Mouse (Mus musculus): ENCODE data around the gene Tbxa2r. TPM values are rescaled to one million over a fixed set of nuclear protein-coding genes. Genes with fewer than 3 reads are reported as not detected.

Tbxa2r gene
- total and polyA plus RNA-seq, 2 experiments from 2014 or later: 2.6 to 4.3 TPM

DNA sequence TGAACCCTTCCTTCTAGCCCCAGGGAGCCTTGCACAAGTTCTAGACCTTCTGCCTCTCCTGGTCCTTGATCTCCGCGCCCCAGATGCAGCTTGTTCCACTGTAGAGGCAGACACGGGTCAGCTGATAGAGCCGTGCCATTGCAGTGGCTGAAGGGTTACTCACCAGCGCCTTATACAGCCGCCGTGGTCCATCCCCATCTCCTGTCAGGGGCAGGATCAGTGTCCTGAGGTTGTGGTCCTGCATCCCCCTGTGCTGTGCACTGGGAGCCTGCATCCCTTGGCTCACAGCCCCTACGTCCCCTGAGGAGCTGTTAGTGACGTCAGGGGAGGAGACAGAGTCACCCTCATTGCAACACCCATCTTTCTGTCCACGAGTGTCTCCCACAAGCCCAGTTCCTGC, 25.3 kb upstream of the Tbxa2r start:
- TF ChIP-seq CTCF (IDR thresholded peaks at IDR 0.05; ENCODE audit: low read depth): no peak
- peaks cover 4% of the 10 kb centered on the region; the same call in 1 of the 2 replicates for H3K4me1 ChIP-seq (ENCODE audit: insufficient read depth, low read length)
- peaks cover 25% of the 10 kb centered on the region for H3K36me3 ChIP-seq (ENCODE audit: insufficient read depth, low read length)
- ATAC-seq (no peak), DNase-seq (ENCODE audit: low spot score) (no peak)
- H3K27me3 ChIP-seq (ENCODE audit: insufficient read depth, low read length): no peaks in the 10 kb centered on the region
- no peak overlapping the region for H3K9ac ChIP-seq (replicated peaks; ENCODE audit: low read length)
- no peak overlapping the region for H3K27ac ChIP-seq
- no peak overlapping the region for H3K4me2 ChIP-seq (ENCODE audit: low read depth, low read length)
- WGBS: 80% methylated on average over 10 of the region's 10 CpGs
- no peak overlapping the region for H3K4me3 ChIP-seq (ENCODE audit: low read length)
- H3K9me3 ChIP-seq (ENCODE audit: low read length): no peaks in the 10 kb centered on the region

DNA sequence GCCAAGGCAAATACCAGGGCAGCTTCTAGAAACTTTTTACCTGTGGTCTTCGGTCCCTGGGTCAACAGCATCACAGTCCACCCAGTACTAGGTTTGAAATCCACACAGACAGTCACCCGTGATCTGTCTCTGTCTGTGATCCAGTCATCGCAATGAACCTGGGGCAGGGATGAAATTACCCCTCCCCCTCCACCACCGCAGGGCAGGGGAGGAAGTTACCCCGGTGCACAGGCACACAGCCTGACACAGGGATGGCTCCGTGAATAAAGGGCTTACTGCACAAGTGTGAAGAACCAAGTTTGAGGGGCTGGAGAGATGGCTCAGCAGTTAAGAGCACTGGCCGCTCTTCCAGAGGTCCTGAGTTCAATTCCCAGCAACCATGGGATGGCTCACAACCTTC, 24.8 kb upstream of the Tbxa2r start:
- H3K27me3 ChIP-seq (ENCODE audit: insufficient read depth, low read length): no peaks in the 10 kb centered on the region
- ATAC-seq: no peak
- 81% methylated on average over 7 of the region's 7 CpGs for WGBS
- TF ChIP-seq CTCF (IDR thresholded peaks at IDR 0.05; ENCODE audit: low read depth): no peak
- H3K4me3 ChIP-seq (ENCODE audit: low read length): no peak overlapping the region
- no peak overlapping the region for H3K27ac ChIP-seq
- no peak overlapping the region for H3K9ac ChIP-seq (replicated peaks; ENCODE audit: low read length)
- H3K4me2 ChIP-seq (ENCODE audit: low read depth, low read length): no peak overlapping the region
- no peak for DNase-seq (ENCODE audit: low spot score)
- peaks cover 4% of the 10 kb centered on the region; the same call in 1 of the 2 replicates for H3K4me1 ChIP-seq (ENCODE audit: insufficient read depth, low read length)
- peaks cover 28% of the 10 kb centered on the region for H3K36me3 ChIP-seq (ENCODE audit: insufficient read depth, low read length)
- no peaks in the 10 kb centered on the region for H3K9me3 ChIP-seq (ENCODE audit: low read length)

DNA sequence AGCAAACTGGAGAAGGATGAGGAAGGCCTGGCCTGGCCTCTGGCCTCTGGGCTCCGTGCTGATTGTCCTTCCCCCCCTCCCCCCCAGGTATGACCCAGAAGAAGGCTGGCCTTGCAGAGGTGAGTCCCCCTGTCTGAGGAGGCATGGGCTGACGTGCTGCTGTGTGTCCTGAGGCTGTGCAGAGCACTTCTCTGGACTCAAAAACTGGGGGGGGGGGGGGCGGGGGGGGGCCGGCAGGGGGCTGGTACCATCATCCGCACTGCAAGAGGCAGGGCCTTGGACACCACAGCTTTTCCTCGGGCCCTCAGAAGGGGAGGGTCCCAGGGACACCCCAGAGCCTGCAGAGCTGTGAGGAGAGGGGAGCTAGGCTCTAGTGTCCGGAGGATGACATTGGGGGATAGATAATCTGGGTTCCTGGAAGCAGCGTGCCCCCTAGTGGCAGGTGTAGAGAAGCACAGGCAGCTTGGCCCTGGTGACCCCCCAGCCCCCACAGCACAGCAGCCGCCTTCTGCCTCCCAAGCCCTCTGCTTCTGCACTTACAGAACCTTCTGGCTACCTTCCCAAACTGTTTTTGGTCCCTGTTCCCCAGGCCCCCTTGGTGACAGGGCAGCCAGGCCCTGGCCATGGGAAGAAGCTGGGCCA, 23.8 kb upstream of the Tbxa2r start:
- H3K27me3 ChIP-seq (ENCODE audit: insufficient read depth, low read length): no peaks in the 10 kb centered on the region
- no peak overlapping the region for H3K9ac ChIP-seq (replicated peaks; ENCODE audit: low read length)
- H3K27ac ChIP-seq: no peak overlapping the region
- peaks cover 4% of the 10 kb centered on the region; the same call in 1 of the 2 replicates for H3K4me1 ChIP-seq (ENCODE audit: insufficient read depth, low read length)
- peak; percentile 55; the same call in 1 of the 2 replicates for ATAC-seq
- DNase-seq (ENCODE audit: low spot score): peak; percentile 57
- peak; percentile 86 for TF ChIP-seq CTCF (IDR thresholded peaks at IDR 0.05; ENCODE audit: low read depth)
- H3K9me3 ChIP-seq (ENCODE audit: low read length): no peaks in the 10 kb centered on the region
- H3K36me3 ChIP-seq (ENCODE audit: insufficient read depth, low read length): peaks cover 36% of the 10 kb centered on the region
- WGBS: 19% methylated on average over 6 of the region's 9 CpGs
- H3K4me3 ChIP-seq (ENCODE audit: low read length): no peak overlapping the region
- no peak overlapping the region for H3K4me2 ChIP-seq (ENCODE audit: low read depth, low read length)

DNA sequence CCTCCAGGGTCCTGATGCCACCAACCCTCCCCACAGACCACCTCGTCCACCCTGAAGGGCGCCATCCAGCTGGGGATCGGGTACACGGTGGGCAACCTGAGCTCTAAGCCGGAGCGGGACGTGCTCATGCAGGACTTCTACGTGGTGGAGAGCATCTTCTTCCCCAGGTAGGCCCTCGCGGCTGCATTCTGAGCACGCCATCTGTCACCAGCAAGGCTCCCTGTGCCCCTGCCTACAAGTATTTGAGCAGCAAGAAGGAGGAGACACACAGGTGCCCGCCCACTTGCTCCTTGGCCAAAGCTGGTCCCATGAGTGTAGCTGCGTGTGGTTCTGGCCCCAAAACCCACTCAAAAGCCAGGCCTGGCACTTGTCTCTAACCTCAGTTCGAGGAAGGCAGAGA, 22.9 kb upstream of the Tbxa2r start:
- Histone ChIP-seq H3K27ac (no peak overlapping the region), H3K36me3 (ENCODE audit: insufficient read depth, low read length) (peaks cover 46% of the 10 kb centered on the region), H3K4me3 (ENCODE audit: low read length) (no peak overlapping the region), H3K27me3 (ENCODE audit: insufficient read depth, low read length) (no peaks in the 10 kb centered on the region), H3K9ac (replicated peaks; ENCODE audit: low read length) (no peak overlapping the region), H3K4me1 (ENCODE audit: insufficient read depth, low read length) (no peaks in the 10 kb centered on the region), H3K4me2 (ENCODE audit: low read depth, low read length) (no peak overlapping the region), H3K9me3 (ENCODE audit: low read length) (no peaks in the 10 kb centered on the region)
- ATAC-seq: no peak
- TF ChIP-seq CTCF (IDR thresholded peaks at IDR 0.05; ENCODE audit: low read depth): no peak
- 93% methylated on average over 14 of the region's 14 CpGs for WGBS
- no peak for DNase-seq (ENCODE audit: low spot score)

DNA sequence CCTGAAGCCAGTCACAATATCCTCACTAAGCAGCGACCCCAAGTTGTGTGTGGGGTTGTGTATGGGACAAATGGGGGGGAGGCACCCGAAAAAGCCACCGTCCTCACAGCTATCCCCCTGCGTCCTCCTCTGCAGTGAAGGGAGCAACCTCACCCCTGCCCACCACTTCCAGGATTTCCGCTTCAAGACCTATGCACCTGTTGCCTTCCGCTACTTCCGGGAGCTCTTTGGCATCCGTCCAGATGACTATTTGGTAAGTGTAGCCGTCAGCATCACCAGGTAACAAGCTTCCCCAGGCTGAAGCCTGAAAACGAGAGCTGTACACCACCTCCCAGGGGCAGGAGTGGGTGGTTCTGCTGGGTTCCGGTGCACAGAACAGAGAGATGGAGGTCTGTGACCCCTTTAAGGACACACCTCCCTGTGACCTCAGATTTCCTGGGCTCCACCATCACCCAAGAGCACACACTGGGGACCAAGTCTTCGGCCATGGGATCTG, 22.3 kb upstream of the Tbxa2r start:
- ATAC-seq (no peak), DNase-seq (ENCODE audit: low spot score) (no peak)
- H3K36me3 ChIP-seq (ENCODE audit: insufficient read depth, low read length): peaks cover 52% of the 10 kb centered on the region
- no peaks in the 10 kb centered on the region for H3K27me3 ChIP-seq (ENCODE audit: insufficient read depth, low read length)
- H3K4me1 ChIP-seq (ENCODE audit: insufficient read depth, low read length): no peaks in the 10 kb centered on the region
- no peak overlapping the region for H3K4me3 ChIP-seq (ENCODE audit: low read length)
- TF ChIP-seq CTCF (IDR thresholded peaks at IDR 0.05; ENCODE audit: low read depth): no peak
- H3K4me2 ChIP-seq (ENCODE audit: low read depth, low read length): no peak overlapping the region
- no peak overlapping the region for H3K9ac ChIP-seq (replicated peaks; ENCODE audit: low read length)
- WGBS: 92% methylated on average over 12 of the region's 12 CpGs
- no peaks in the 10 kb centered on the region for H3K9me3 ChIP-seq (ENCODE audit: low read length)
- H3K27ac ChIP-seq: no peak overlapping the region

DNA sequence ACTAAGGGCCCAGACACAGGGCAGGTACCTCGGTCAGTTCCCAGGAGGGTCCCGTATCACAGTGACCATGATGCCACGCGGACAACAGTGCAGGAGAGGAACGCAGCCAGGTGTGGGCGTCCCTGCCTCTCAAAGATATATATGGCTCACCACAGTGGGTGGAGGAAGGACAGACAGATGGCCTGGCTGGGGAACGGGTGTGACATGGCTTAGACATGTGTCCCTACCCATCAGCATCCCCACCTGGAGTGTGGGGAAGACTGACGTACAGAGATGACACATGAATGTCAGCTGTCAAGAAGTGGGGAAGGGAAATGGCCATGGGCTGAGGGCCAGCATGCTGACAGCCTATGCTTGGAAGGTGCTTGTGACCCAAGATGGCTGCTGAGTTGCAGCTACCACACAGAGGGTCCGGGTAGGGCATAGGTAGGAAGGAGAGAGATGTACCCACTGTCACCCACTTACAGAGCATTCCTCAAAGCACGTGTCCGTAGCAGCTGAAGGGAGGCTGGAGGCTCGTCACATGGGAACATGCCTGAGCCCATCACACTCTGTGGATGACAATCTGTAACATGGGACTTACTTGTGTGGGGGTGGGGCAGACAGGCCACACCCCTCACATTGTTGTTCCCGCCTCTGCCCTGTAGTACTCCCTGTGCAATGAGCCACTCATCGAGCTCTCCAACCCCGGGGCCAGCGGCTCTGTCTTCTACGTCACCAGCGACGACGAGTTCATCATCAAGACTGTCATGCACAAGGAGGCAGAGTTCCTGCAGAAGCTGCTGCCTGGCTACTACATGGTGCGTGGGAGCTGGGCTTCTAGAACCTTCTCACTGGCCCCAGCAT, 21.5 kb upstream of the Tbxa2r start:
- no peaks in the 10 kb centered on the region for H3K4me1 ChIP-seq (ENCODE audit: insufficient read depth, low read length)
- H3K27ac ChIP-seq: no peak overlapping the region
- H3K4me2 ChIP-seq (ENCODE audit: low read depth, low read length): no peak overlapping the region
- TF ChIP-seq CTCF (IDR thresholded peaks at IDR 0.05; ENCODE audit: low read depth): no peak
- H3K9me3 ChIP-seq (ENCODE audit: low read length): no peaks in the 10 kb centered on the region
- DNase-seq (ENCODE audit: low spot score) (no peak), ATAC-seq (no peak)
- no peak overlapping the region for H3K9ac ChIP-seq (replicated peaks; ENCODE audit: low read length)
- no peaks in the 10 kb centered on the region for H3K27me3 ChIP-seq (ENCODE audit: insufficient read depth, low read length)
- 94% methylated on average over 21 of the region's 21 CpGs for WGBS
- H3K4me3 ChIP-seq (ENCODE audit: low read length): no peak overlapping the region
- H3K36me3 ChIP-seq (ENCODE audit: insufficient read depth, low read length): peaks cover 60% of the 10 kb centered on the region
